Mouse (Mus musculus) E14TG2a.4 (cell line): ENCODE results near the gene Pcdh9.

Source experiments
- CTCF ChIP-seq: conservative IDR thresholded peaks from 2 replicates; pipeline ENCODE4 v1.5.1; 2014; ENCODE audit warnings: low read length
- NANOG ChIP-seq: IDR thresholded peaks from 2 replicates; pipeline ENCODE4 v1.6.1; 2014; ENCODE audit warnings: borderline replicate concordance, low read length, mixed read lengths

DNA sequence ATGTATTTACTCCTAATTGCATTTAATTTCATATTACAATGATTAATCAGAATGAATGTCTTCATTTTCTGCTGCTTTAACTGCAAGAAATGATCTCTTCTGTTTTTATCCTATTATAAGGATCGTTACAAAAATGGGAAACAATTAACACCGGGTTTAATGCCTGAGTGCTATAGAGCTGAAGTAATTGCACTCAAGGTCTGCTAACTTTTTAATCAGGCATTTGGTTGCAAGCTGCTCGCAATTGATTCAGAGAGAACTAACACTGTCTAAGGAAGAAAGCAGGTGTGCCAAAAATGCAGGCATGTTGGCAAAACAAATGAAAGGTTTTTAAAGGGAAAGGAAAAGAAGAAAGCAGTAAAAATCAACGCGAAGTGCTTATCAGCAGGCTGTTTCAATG is 549.1 kb downstream of the Pcdh9 start:
- TF ChIP-seq CTCF: no peak
- no peak for TF ChIP-seq NANOG
